Mouse (Mus musculus): Measurements from ENCODE around the gene Rap2a. TPM values are rescaled to one million over a fixed set of nuclear protein-coding genes. Genes with fewer than 3 reads are reported as not detected.

The Rap2a gene
- polyA plus RNA-seq, 1 experiment from 2014 or later = 7.3 TPM

DNA sequence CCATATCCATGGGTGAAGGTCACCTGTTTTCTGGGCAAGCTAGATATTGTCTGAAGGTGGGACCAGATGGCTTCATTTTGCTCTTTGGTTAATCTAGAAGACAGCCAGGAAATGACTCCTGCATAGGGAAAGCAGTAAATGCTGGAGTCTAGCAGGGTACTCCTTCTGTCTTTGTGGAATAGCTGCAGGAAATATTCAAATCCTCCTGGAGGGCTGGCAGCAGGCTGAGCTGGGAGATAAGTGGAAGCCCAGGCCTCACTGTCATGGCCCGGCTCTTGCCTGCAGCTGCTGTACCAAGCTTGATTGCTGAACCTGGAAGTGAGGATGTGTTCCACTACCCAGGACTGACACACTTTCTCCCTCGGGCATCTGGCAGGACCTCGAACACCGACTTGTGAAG is 11.4 kb upstream of the Rap2a start:
- no peaks in the 10 kb centered on the region for H3K4me1 ChIP-seq (ENCODE audit: insufficient read depth, low read length)
- no peak overlapping the region for H3K9ac ChIP-seq (replicated peaks; ENCODE audit: low read length)
- no peak for ATAC-seq (ENCODE audit: low FRiP score, low TSS enrichment)
- H3K4me3 ChIP-seq (ENCODE audit: low read length) = no peak overlapping the region
- no peak overlapping the region for H3K4me2 ChIP-seq (replicated peaks; ENCODE audit: low read depth, low read length)
- 84% methylated on average over 4 of the region's 4 CpGs for WGBS
- no peaks in the 10 kb centered on the region; the same call in 1 of the 2 replicates for H3K9me3 ChIP-seq (ENCODE audit: low read length)
- H3K36me3 ChIP-seq (ENCODE audit: insufficient read depth, low read length) = no peaks in the 10 kb centered on the region
- H3K27me3 ChIP-seq (ENCODE audit: insufficient read depth, low read length) = no peaks in the 10 kb centered on the region
- no peak overlapping the region for H3K27ac ChIP-seq (ENCODE audit: low read length)

DNA sequence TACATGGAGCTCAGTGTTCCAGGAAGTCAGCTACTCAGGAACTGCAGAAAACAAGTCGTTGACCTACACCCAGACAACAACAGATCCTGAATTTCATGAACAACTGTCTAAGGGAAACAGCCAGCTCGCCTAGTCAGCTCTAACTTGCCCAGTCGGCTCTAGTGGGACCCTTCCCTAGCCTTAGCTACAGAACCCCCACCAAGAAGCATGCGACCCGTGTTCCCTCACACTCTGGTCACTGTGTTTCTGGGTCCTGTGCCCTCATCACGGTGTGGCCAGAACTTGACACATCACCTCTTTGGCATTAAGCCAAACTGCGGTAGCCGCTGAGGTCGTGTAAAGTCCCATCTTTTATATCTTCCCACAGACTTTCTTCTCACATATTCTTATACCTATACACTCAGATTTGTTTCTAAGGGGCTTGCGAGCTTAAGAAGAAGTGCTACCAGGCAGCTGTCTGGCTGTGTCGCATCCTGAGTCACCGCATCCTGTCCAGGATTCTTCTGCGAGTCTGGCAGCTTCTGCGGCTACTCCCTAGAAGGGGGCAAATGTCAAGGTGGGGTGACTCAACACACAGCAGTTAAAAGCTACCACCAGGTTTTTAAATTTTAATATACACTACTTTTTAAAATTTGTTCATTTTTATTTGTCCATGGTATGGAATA is 9.0 kb upstream of the Rap2a start:
- Histone ChIP-seq H3K27ac (ENCODE audit: low read length) (no peak overlapping the region), H3K4me2 (replicated peaks; ENCODE audit: low read depth, low read length) (no peak overlapping the region), H3K4me1 (ENCODE audit: insufficient read depth, low read length) (no peaks in the 10 kb centered on the region), H3K27me3 (ENCODE audit: insufficient read depth, low read length) (no peaks in the 10 kb centered on the region), H3K4me3 (ENCODE audit: low read length) (no peak overlapping the region), H3K9me3 (ENCODE audit: low read length) (no peaks in the 10 kb centered on the region; the same call in 1 of the 2 replicates), H3K36me3 (ENCODE audit: insufficient read depth, low read length) (no peaks in the 10 kb centered on the region), H3K9ac (replicated peaks; ENCODE audit: low read length) (no peak overlapping the region)
- ATAC-seq (ENCODE audit: low FRiP score, low TSS enrichment) = no peak
- 72% methylated on average over 14 of the region's 14 CpGs for WGBS

DNA sequence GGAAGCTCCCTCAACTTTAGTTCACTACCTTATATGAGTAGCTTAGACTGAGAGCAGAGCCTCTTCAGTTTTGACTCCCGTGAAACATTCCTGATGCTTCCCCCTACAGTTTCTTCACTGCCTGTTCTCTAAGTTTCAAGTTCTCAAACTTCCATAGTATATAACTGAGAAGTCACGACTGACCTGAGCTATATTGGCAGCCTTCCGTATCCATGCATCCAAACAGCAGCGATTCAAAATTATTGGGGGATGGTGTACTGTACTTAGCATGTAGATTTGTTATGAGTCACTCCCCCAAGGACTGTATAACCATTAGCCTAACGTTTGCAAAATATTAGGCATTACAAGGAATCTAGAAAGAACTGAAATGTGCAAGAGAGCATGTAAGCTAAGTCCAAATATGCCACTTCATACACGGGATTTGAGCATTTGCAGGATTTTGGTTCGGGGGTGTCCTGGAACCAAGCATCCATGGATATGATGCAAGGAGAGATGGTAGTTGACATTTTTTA is 2.0 kb upstream of the Rap2a start:
- Histone ChIP-seq H3K36me3 (ENCODE audit: insufficient read depth, low read length) (no peaks in the 10 kb centered on the region), H3K4me2 (replicated peaks; ENCODE audit: low read depth, low read length) (peak overlapping the region; percentile 78), H3K27ac (ENCODE audit: low read length) (no peak overlapping the region), H3K9ac (replicated peaks; ENCODE audit: low read length) (no peak overlapping the region), H3K4me1 (ENCODE audit: insufficient read depth, low read length) (peaks cover 17% of the 10 kb centered on the region), H3K4me3 (ENCODE audit: low read length) (0 out of 2 replicates have a peak overlapping the region, but pooled peaks have one; percentile 6), H3K9me3 (ENCODE audit: low read length) (no peaks in the 10 kb centered on the region), H3K27me3 (ENCODE audit: insufficient read depth, low read length) (no peaks in the 10 kb centered on the region)
- WGBS = 74% methylated on average over 7 of the region's 7 CpGs
- no peak for ATAC-seq (ENCODE audit: low FRiP score, low TSS enrichment)

DNA sequence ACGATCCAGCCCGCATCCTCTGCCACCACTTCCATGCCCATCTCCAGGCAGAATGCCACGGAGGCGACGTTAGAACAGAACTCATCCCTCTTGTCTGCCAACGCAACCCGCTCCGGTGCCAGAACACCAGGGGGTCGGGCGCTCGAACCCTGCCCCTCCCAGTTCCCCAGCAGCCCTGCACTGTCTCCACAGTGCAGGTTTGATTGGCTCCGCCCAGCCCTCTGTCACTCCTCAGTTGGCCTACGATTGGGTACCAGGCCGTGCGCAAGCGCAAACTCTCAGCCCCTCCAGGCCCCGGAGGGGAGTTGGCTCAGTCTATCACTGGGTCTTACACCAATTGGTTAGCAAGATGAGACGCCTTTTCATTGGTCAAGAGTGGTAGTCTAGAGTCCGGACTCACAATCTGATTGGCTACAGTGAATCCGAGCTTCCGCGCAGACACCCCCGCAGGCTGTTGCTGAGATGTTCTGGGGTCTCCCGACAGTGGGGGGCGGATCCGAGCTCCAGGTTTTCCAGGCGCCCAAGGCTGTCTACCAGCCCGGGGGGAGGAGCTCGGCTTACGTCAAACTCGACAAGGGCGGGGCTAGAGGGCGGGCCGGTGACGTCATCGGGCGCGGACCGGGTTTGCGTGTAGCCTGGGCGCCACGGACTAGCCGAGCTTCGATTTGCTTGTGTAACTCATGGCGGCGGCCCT is 809 bp upstream of the Rap2a start:
- Histone ChIP-seq H3K27ac (ENCODE audit: low read length) (peak overlapping the region; percentile 98), H3K27me3 (ENCODE audit: insufficient read depth, low read length) (no peaks in the 10 kb centered on the region)
- whole genome bisulfite sequencing = under 1% methylated on average over 46 of the region's 46 CpGs

DNA sequence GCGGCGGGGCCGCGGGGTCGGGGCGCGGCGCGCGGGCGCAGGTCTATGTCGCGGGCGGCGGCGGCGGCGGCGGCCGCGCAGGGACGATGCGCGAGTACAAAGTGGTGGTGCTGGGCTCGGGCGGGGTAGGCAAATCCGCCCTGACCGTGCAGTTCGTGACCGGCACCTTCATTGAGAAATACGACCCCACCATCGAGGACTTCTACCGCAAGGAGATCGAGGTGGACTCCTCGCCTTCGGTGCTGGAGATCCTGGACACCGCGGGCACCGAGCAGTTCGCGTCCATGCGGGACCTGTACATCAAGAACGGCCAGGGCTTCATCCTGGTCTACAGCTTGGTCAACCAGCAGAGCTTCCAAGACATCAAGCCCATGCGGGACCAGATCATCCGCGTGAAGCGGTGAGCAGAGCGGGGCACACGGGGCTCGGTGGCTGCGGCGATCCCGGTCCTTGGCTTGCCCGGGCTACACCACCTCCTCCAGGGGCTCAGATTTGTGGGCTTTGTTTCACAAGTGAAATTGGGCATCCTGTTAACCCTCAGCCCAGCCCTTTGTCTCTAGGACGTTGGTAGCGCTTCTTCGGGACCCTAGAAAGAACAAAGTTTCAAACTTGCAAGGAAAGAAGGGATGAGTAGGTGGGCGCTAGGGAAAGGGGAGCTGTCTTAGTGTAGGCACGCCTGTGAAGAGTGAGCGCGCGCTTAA is 547 bp downstream of the Rap2a start:
- H3K27ac ChIP-seq (ENCODE audit: low read length) = peak overlapping the region; percentile 88
- H3K4me2 ChIP-seq (replicated peaks; ENCODE audit: low read depth, low read length) = peak overlapping the region; percentile 78
- peak overlapping the region; percentile 89 for H3K4me3 ChIP-seq (ENCODE audit: low read length)
- peak overlapping the region; percentile 89 for H3K9ac ChIP-seq (replicated peaks; ENCODE audit: low read length)
- peaks cover 18% of the 10 kb centered on the region for H3K4me1 ChIP-seq (ENCODE audit: insufficient read depth, low read length)
- ATAC-seq (ENCODE audit: low FRiP score, low TSS enrichment) = peak; percentile 27
- under 1% methylated on average over 46 of the region's 62 CpGs for WGBS
- H3K36me3 ChIP-seq (ENCODE audit: insufficient read depth, low read length) = 0 out of 2 replicates have a peak, but pooled peaks cover 9% of the 10 kb centered on the region
- no peaks in the 10 kb centered on the region for H3K9me3 ChIP-seq (ENCODE audit: low read length)
- H3K27me3 ChIP-seq (ENCODE audit: insufficient read depth, low read length) = no peaks in the 10 kb centered on the region

More for the DNA sequence above, 809 bp upstream of the Rap2a start:
- H3K4me2 ChIP-seq (replicated peaks; ENCODE audit: low read depth, low read length) = peak overlapping the region; percentile 78
- H3K9me3 ChIP-seq (ENCODE audit: low read length) = no peaks in the 10 kb centered on the region
- H3K36me3 ChIP-seq (ENCODE audit: insufficient read depth, low read length) = 0 out of 2 replicates have a peak, but pooled peaks cover 5% of the 10 kb centered on the region
- peaks cover 17% of the 10 kb centered on the region for H3K4me1 ChIP-seq (ENCODE audit: insufficient read depth, low read length)
- peak; percentile 97 for ATAC-seq (ENCODE audit: low FRiP score, low TSS enrichment)
- peak overlapping the region; percentile 89 for H3K9ac ChIP-seq (replicated peaks; ENCODE audit: low read length)
- peak overlapping the region; percentile 89 for H3K4me3 ChIP-seq (ENCODE audit: low read length)

DNA sequence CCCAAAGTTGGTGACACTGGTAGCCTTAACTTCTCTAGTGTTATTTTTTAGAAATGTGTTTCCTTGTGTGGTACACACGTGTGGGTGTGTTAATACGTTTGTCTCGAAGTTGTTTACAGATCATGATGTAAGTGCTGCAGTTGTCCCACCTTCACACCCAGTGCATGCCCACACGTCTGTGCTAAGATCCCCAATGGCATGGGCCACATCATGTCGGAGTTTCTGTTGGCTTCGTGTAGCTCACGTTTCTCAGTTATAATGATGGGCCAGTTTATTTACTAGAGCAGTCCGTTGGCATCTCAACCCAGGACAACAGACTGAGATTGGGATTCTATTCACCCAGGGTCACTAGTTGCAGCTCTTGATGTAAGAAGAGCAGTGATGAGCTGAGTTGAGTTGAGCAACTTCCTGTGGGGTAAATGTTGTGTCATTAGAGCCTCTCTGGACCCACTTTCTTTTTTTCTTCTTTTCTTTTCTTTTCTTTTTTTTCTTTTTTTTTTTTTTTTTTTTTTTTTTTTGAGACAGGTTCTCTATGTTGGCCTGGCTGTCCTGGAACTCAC is 2.2 kb downstream of the Rap2a start:
- no peak overlapping the region for H3K27ac ChIP-seq (ENCODE audit: low read length)
- no peak for ATAC-seq (ENCODE audit: low FRiP score, low TSS enrichment)
- peak overlapping the region; percentile 78 for H3K4me2 ChIP-seq (replicated peaks; ENCODE audit: low read depth, low read length)
- H3K27me3 ChIP-seq (ENCODE audit: insufficient read depth, low read length) = no peaks in the 10 kb centered on the region
- peak overlapping the region; percentile 0; the same call in 1 of the 2 replicates for H3K4me3 ChIP-seq (ENCODE audit: low read length)
- WGBS = 70% methylated on average over 8 of the region's 8 CpGs
- H3K9ac ChIP-seq (replicated peaks; ENCODE audit: low read length) = no peak overlapping the region
- H3K9me3 ChIP-seq (ENCODE audit: low read length) = no peaks in the 10 kb centered on the region
- H3K4me1 ChIP-seq (ENCODE audit: insufficient read depth, low read length) = peaks cover 20% of the 10 kb centered on the region
- H3K36me3 ChIP-seq (ENCODE audit: insufficient read depth, low read length) = 0 out of 2 replicates have a peak, but pooled peaks cover 9% of the 10 kb centered on the region

DNA sequence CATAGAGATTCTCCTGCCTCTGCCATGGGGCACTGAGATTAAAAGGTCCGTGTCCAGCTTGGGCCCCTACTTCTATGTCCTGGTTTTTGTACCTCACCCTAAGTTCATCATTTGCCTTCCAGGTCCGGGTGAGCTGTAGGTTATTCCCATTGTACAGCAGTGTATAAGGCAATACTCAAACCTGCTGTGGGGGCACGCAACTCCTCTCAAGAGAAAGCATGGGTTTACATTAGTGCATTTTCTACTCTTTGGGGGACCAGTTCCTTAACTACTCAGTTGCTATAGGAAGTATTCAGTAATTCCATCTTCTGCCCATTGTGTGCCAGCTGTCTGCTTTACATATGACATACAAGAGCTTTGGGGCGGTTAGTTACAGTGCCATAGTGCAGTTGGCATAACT is 2.7 kb downstream of the Rap2a start:
- ATAC-seq (ENCODE audit: low FRiP score, low TSS enrichment) = no peak
- Histone ChIP-seq H3K4me3 (ENCODE audit: low read length) (no peak overlapping the region), H3K9me3 (ENCODE audit: low read length) (no peaks in the 10 kb centered on the region), H3K27me3 (ENCODE audit: insufficient read depth, low read length) (no peaks in the 10 kb centered on the region), H3K4me1 (ENCODE audit: insufficient read depth, low read length) (peaks cover 20% of the 10 kb centered on the region), H3K9ac (replicated peaks; ENCODE audit: low read length) (no peak overlapping the region), H3K27ac (ENCODE audit: low read length) (no peak overlapping the region), H3K36me3 (ENCODE audit: insufficient read depth, low read length) (0 out of 2 replicates have a peak, but pooled peaks cover 9% of the 10 kb centered on the region), H3K4me2 (replicated peaks; ENCODE audit: low read depth, low read length) (peak overlapping the region; percentile 13)
- 98% methylated on average over 4 of the region's 4 CpGs for WGBS

DNA sequence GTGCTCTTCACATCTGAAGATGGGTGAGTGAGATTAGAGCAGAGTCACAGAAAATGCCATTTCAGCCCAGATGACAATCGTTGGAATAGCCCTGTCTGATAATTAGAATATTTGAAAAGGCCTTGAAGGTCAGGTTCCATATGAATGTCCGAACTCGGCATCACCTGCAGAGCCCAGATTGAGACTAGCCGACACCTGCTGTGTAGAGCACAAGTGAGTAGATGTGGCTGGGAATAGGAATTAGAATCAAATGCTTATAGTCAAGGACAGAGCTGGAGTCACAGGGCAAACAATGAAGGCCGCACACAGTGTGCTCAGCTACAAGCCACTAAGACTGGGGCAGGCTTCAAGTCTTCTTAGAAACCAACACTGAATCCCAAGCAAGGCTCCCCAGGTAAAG is 6.3 kb downstream of the Rap2a start:
- WGBS = 92% methylated on average over 5 of the region's 5 CpGs
- Histone ChIP-seq H3K27me3 (ENCODE audit: insufficient read depth, low read length) (no peaks in the 10 kb centered on the region), H3K27ac (ENCODE audit: low read length) (no peak overlapping the region), H3K4me3 (ENCODE audit: low read length) (no peak overlapping the region), H3K9ac (replicated peaks; ENCODE audit: low read length) (no peak overlapping the region), H3K9me3 (ENCODE audit: low read length) (no peaks in the 10 kb centered on the region), H3K4me2 (replicated peaks; ENCODE audit: low read depth, low read length) (no peak overlapping the region), H3K4me1 (ENCODE audit: insufficient read depth, low read length) (peaks cover 9% of the 10 kb centered on the region), H3K36me3 (ENCODE audit: insufficient read depth, low read length) (0 out of 2 replicates have a peak, but pooled peaks cover 9% of the 10 kb centered on the region)
- ATAC-seq (ENCODE audit: low FRiP score, low TSS enrichment) = no peak

DNA sequence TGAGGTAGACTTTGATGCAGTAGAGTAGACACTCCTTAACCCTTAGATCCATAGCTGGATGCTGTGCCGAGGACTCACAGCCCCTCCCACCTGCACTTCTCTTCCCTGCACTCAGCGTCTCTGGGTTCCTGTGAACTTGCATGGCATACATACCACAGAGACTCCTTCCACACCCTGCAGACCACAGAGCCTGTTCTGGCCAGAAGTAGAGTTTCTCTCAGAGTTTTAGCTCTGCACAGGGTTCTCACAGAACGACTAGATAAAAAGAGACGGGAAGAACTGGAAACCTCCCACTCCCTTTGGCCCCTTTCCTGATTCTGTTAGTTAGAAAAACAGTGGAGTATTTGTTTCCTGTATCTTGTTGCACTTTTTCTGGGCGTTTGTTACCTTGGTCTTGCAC is 18.0 kb downstream of the Rap2a start:
- H3K9ac ChIP-seq (replicated peaks; ENCODE audit: low read length) = no peak overlapping the region
- peaks cover 15% of the 10 kb centered on the region for H3K4me1 ChIP-seq (ENCODE audit: insufficient read depth, low read length)
- H3K27ac ChIP-seq (ENCODE audit: low read length) = no peak overlapping the region
- H3K36me3 ChIP-seq (ENCODE audit: insufficient read depth, low read length) = no peaks in the 10 kb centered on the region
- no peaks in the 10 kb centered on the region for H3K27me3 ChIP-seq (ENCODE audit: insufficient read depth, low read length)
- H3K4me2 ChIP-seq (replicated peaks; ENCODE audit: low read depth, low read length) = no peak overlapping the region
- 6% methylated on average over 5 of the region's 5 CpGs for WGBS
- no peak overlapping the region for H3K4me3 ChIP-seq (ENCODE audit: low read length)
- peak; percentile 72; the same call in 1 of the 2 replicates for ATAC-seq (ENCODE audit: low FRiP score, low TSS enrichment)
- no peaks in the 10 kb centered on the region for H3K9me3 ChIP-seq (ENCODE audit: low read length)

All from kidney, embryonic 16.5 days (tissue).